Mouse (Mus musculus) C2C12 (cell line): ENCODE measurements around the gene Dixdc1.
A peak's percentile ranks its signal among the peaks of the same experiment; 100 is the strongest.

ENCODE experiments used
- CEBPB ChIP-seq: IDR thresholded peaks from one replicate; pipeline ENCODE4 v1.6.1; 2011; ENCODE audit warnings: low read depth, mild to moderate bottlenecking, control low read depth, moderate library complexity
- CTCF ChIP-seq: IDR thresholded peaks from one replicate; pipeline ENCODE4 v1.5.1; 2011; ENCODE audit not compliant: control insufficient read depth, insufficient read depth, insufficient read length
- FOSL1 ChIP-seq: IDR thresholded peaks from one replicate; pipeline ENCODE4 v1.8.0; 2011; ENCODE audit warnings: mild to moderate bottlenecking, low read length; ENCODE audit not compliant: poor library complexity, insufficient read depth, severe bottlenecking
- USF1 ChIP-seq: IDR thresholded peaks from one replicate; pipeline ENCODE4 v1.6.1; 2011; ENCODE audit warnings: low read depth, mild to moderate bottlenecking, control low read depth, moderate library complexity

GRCm38 (mm10) chr9:50782155-50782554, 42.8 kb upstream of the Dixdc1 start:
- no peak for TF ChIP-seq FOSL1
- TF ChIP-seq CEBPB: no peak
- TF ChIP-seq CTCF: peak; percentile 9
- no peak for TF ChIP-seq USF1
